Mouse (Mus musculus): Measurements from ENCODE around the gene Kcne2.

DNA sequence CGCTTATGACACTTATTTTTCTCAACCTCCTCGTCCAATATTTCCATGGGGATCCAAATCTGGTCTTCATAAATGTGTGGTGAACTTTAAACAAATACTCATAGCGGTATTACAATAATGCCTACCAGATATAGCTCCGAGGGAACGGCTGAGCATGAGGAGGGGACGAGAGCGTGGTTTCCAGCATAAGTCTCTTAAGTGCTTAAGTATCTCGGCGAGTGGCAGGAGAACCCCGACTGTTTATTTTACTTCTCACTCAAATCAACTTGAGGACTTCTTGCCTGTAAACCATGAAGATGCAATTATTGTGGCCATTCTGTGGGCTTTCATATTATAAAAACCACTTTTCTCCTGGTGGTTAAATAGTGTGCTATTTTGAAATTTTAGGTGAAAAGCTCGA lies 44.5 kb upstream of the Kcne2 start:
- no peak for TF ChIP-seq TCF12 (IDR thresholded peaks at IDR 0.05; ENCODE audit: insufficient read depth, poor library complexity, severe bottlenecking)
- TF ChIP-seq POLR2A (IDR thresholded peaks at IDR 0.05; ENCODE audit: insufficient read length, low read depth) = no peak
- TF ChIP-seq MAX (IDR thresholded peaks at IDR 0.05; ENCODE audit: low read depth) = no peak
- TF ChIP-seq POLR2AphosphoS2 (IDR thresholded peaks at IDR 0.05; ENCODE audit: insufficient read length, low read depth) = no peak
- TF ChIP-seq USF1 (IDR thresholded peaks at IDR 0.05; ENCODE audit: low read depth) = no peak
- TF ChIP-seq SRF (IDR thresholded peaks at IDR 0.05; ENCODE audit: control insufficient read depth, insufficient read length, low read depth) = no peak
- no peak for TF ChIP-seq MYOD1 (IDR thresholded peaks at IDR 0.05; ENCODE audit: control insufficient read depth in 1 of 3, insufficient read length in 2 of 3, low read depth in 2 of 3)
- TF ChIP-seq CEBPB (IDR thresholded peaks at IDR 0.05; ENCODE audit: insufficient read depth, poor library complexity, severe bottlenecking) = no peak

All from myocyte (in vitro differentiated cells).